Mouse (Mus musculus) skeletal muscle tissue, adult 2 months (tissue): ENCODE results near the gene 9230102O04Rik.

Source experiments
- DNase-seq: peaks from one replicate; pipeline ENCODE4 v3.0.0-alpha.2; 2012; ENCODE audit warnings: low read depth, low spot score

9230102O04Rik gene

GRCm38 (mm10) chr2:9872682-9873081, 16.7 kb downstream of the 9230102O04Rik start:
- no peak for DNase-seq

- no peak for DNase-seq
Measured at GRCm38 (mm10) chr2:9871798-9872197, 17.5 kb downstream of the 9230102O04Rik start.

GRCm38 (mm10) chr2:9871141-9871716, 18.1 kb downstream of the 9230102O04Rik start:
- DNase-seq: no peak

- no peak for DNase-seq
Measured at GRCm38 (mm10) chr2:9867092-9867825, 22.1 kb downstream of the 9230102O04Rik start.

DNA sequence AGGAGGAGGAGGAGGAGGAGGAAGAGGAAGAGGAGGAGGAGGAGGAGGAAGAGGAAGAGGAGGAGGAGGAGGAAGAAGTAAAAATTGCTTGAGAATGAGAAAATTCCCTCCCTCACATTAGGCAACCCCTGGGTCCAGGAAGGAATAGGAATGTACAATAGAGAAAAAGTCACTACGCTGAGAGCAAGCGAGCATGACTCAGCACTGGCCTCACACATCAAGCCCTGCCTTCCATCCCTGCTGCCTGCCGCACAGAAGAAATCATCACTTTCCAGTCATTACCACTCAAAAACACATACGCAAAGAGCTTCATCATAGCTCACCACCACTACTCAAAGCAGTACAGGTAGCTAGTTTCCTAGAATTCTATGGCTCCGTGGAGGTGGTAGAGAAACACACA, 28.6 kb downstream of the 9230102O04Rik start:
- no peak for DNase-seq

DNA sequence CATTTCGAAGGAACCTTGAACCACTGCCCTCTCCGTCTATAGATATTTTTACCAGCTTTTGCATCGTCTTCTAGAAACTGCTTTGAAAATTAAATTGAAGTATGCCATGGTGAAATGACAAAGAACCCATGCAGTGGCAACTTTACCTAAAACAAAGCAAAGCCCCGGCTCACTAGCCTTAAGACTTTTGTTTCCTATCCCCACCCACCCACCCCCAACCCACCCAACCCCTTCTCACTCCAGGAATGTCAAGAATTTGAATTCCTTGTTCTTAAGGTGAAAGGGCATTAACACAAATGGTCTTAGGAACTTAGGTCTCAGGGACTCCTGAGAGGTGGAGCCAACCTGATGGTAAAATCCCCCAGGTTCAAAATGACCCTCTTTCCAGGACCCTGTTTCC, 33.5 kb downstream of the 9230102O04Rik start:
- DNase-seq: no peak

GRCm38 (mm10) chr2:9852851-9853576, 36.3 kb downstream of the 9230102O04Rik start:
- DNase-seq: no peak

DNA sequence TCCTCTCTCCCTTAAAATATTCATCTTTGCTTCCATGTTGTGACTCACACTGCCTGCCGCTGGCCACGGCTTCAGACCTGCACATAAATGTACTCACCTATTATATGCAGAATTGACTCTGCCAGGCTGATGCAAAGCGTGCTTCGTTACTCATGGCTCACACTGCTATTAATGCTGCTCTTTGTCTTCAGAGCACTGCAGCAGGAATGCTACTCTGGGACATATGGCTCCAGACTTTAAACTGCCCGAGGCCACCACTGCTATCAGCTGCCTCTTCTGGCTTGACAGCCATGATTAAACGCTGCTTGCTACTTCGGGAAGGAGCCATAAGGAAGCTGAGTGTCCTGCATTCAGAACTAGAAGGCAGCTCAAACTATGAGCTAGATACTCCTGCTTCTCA, 54.1 kb downstream of the 9230102O04Rik start:
- DNase-seq: no peak

DNA sequence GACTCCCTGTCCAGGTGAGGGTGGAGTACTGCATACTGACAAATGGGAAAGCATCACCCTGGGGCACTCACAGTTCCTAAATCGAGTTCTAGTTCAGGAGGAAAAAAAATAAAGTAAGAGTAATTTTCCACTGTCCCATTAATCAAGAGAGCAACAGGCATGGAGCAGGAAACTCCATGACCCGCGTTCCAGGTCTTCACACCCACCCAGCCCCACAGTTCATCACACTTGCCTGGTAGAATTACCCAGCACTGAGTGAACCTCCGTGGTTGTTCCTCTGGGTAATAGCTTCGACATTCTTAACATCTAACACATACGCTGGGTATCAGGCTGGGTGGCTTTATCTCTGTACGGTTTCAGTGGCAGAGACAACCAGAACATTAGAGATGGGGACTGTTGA, 55.6 kb downstream of the 9230102O04Rik start:
- no peak for DNase-seq
